Mouse (Mus musculus) ES-Bruce4 (cell line): ENCODE measurements at regions not wholly inside any gene's neighbourhood (a gene's known extent, or its start where the extent isn't known, plus 50 kb on each side); places are given as distances from the start of the nearest gene placed in this dataset.

Experiments used
- H3K27ac ChIP-seq: 2 replicates; pipeline ENCODE4 v1.5.1; 2012; ENCODE audit warnings: low read length, inconsistent platforms; ENCODE audit not compliant: insufficient read depth
- H3K27me3 ChIP-seq: 2 replicates; pipeline ENCODE4 v1.6.1; 2012; ENCODE audit warnings: mild to moderate bottlenecking, low read length, inconsistent platforms; ENCODE audit not compliant: control insufficient read depth, poor library complexity, insufficient read depth, severe bottlenecking
- H3K36me3 ChIP-seq: 2 replicates; pipeline ENCODE4 v1.6.1; 2012; ENCODE audit warnings: inconsistent platforms, mild to moderate bottlenecking, low read length, moderate library complexity; ENCODE audit not compliant: control insufficient read depth, poor library complexity, insufficient read depth, severe bottlenecking
- H3K4me1 ChIP-seq: one replicate; pipeline ENCODE4 v1.8.1; 2011; ENCODE audit warnings: low read length; ENCODE audit not compliant: control insufficient read depth, insufficient read depth
- H3K4me3 ChIP-seq: 2 replicates; pipeline ENCODE4 v1.5.1; 2011; ENCODE audit warnings: low read depth, mild to moderate bottlenecking, low read length
- H3K9ac ChIP-seq: 2 replicates; pipeline ENCODE4 v1.6.1; 2012; ENCODE audit warnings: low read depth, mild to moderate bottlenecking, inconsistent platforms; ENCODE audit not compliant: poor library complexity, severe bottlenecking
- H3K9me3 ChIP-seq: replicated peaks from 2 replicates; pipeline ENCODE4 v1.6.1; 2012; ENCODE audit warnings: mild to moderate bottlenecking, low read length, inconsistent platforms; ENCODE audit not compliant: control insufficient read depth, poor library complexity, insufficient read depth, severe bottlenecking
- CTCF ChIP-seq: IDR thresholded peaks from one replicate; pipeline ENCODE4 v1.8.1; 2011; ENCODE audit warnings: low read depth, low read length
- EP300 ChIP-seq: IDR thresholded peaks from 2 replicates; pipeline ENCODE4 v1.6.1; 2011; ENCODE audit warnings: low read depth, low read length; ENCODE audit not compliant: insufficient read depth
- POLR2A ChIP-seq: IDR thresholded peaks from one replicate; pipeline ENCODE4 v1.8.1; 2011; ENCODE audit warnings: low read length; ENCODE audit not compliant: insufficient read depth

GRCm38 (mm10) chr13:55950773-55951172, 114.8 kb upstream of the Pitx1 start:
- Histone ChIP-seq H3K9ac (no peak overlapping the region), H3K4me3 (no peak overlapping the region), H3K27ac (no peak overlapping the region), H3K4me1 (no peaks in the 10 kb centered on the region), H3K27me3 (no peaks in the 10 kb centered on the region), H3K9me3 (no peaks in the 10 kb centered on the region), H3K36me3 (no peaks in the 10 kb centered on the region)
- TF ChIP-seq POLR2A = no peak
- TF ChIP-seq EP300 = no peak
- TF ChIP-seq CTCF = no peak

GRCm38 (mm10) chr13:55948591-55948990, 112.6 kb upstream of the Pitx1 start:
- no peak for TF ChIP-seq CTCF
- no peak for TF ChIP-seq EP300
- no peak for TF ChIP-seq POLR2A
- no peaks in the 10 kb centered on the region for H3K36me3 ChIP-seq
- no peaks in the 10 kb centered on the region for H3K27me3 ChIP-seq
- no peak overlapping the region for H3K9ac ChIP-seq
- no peaks in the 10 kb centered on the region for H3K4me1 ChIP-seq
- H3K27ac ChIP-seq = no peak overlapping the region
- no peaks in the 10 kb centered on the region for H3K9me3 ChIP-seq
- no peak overlapping the region for H3K4me3 ChIP-seq

- Histone ChIP-seq H3K9me3 (no peaks in the 10 kb centered on the region), H3K36me3 (no peaks in the 10 kb centered on the region), H3K9ac (no peak overlapping the region), H3K4me3 (no peak overlapping the region), H3K27ac (no peak overlapping the region), H3K27me3 (no peaks in the 10 kb centered on the region), H3K4me1 (no peaks in the 10 kb centered on the region)
- no peak for TF ChIP-seq CTCF
- no peak for TF ChIP-seq EP300
- TF ChIP-seq POLR2A = no peak
These were observed 112.2 kb upstream of the Pitx1 start for GRCm38 (mm10) chr13:55948144-55948543.

- no peak for TF ChIP-seq CTCF
- no peak for TF ChIP-seq POLR2A
- no peak for TF ChIP-seq EP300
- no peaks in the 10 kb centered on the region for H3K36me3 ChIP-seq
- no peaks in the 10 kb centered on the region for H3K4me1 ChIP-seq
- no peak overlapping the region for H3K27ac ChIP-seq
- H3K9me3 ChIP-seq = no peaks in the 10 kb centered on the region
- no peaks in the 10 kb centered on the region for H3K27me3 ChIP-seq
- H3K4me3 ChIP-seq = no peak overlapping the region
- H3K9ac ChIP-seq = no peak overlapping the region
These were observed 101.4 kb upstream of the Pitx1 start for GRCm38 (mm10) chr13:55937417-55937816.

GRCm38 (mm10) chr13:55937000-55937399, 101.0 kb upstream of the Pitx1 start:
- TF ChIP-seq CTCF (no peak), POLR2A (no peak), EP300 (no peak)
- Histone ChIP-seq H3K27ac (no peak overlapping the region), H3K4me1 (no peaks in the 10 kb centered on the region)

GRCm38 (mm10) chr13:55930637-55931036, 94.6 kb upstream of the Pitx1 start:
- Histone ChIP-seq H3K9me3 (no peaks in the 10 kb centered on the region), H3K9ac (no peak overlapping the region), H3K36me3 (no peaks in the 10 kb centered on the region), H3K27me3 (no peaks in the 10 kb centered on the region), H3K4me3 (no peak overlapping the region), H3K27ac (no peak overlapping the region), H3K4me1 (no peaks in the 10 kb centered on the region)
- TF ChIP-seq EP300 (no peak), POLR2A (no peak), CTCF (no peak)

More at GRCm38 (mm10) chr13:55937000-55937399, 101.0 kb upstream of the Pitx1 start:
- H3K9me3 ChIP-seq = no peaks in the 10 kb centered on the region
- no peak overlapping the region for H3K9ac ChIP-seq
- no peak overlapping the region for H3K4me3 ChIP-seq
- no peaks in the 10 kb centered on the region for H3K36me3 ChIP-seq
- no peaks in the 10 kb centered on the region for H3K27me3 ChIP-seq
